Mouse (Mus musculus) adrenal gland, adult 18-20 months (tissue): ENCODE results near the gene Adamtsl4. TPM values are rescaled to one million over a fixed set of nuclear protein-coding genes. Genes with fewer than 3 reads are reported as not detected.
"Not testable (repeated sequence)": the region's sequence is repeated elsewhere in the genome, so short reads cannot be mapped to it uniquely, and the experiment has no call there.

ENCODE experiments used
- DNase-seq, 2 experiments: peaks; one replicate each; pipeline ENCODE4 v3.0.0; 2021 to 2022; ENCODE audit warnings: low spot score in 2 of 2
- total RNA-seq, 2 experiments: library from RNA; stranded (reverse); gene quantifications; 1 replicate in 1 of 2; 2 replicates in 1 of 2; pipeline ENCODE4 v1.2.3; 2021

The Adamtsl4 gene
- total RNA-seq, 2 experiments from 2014 or later = 8.6 to 10.1 TPM

DNA sequence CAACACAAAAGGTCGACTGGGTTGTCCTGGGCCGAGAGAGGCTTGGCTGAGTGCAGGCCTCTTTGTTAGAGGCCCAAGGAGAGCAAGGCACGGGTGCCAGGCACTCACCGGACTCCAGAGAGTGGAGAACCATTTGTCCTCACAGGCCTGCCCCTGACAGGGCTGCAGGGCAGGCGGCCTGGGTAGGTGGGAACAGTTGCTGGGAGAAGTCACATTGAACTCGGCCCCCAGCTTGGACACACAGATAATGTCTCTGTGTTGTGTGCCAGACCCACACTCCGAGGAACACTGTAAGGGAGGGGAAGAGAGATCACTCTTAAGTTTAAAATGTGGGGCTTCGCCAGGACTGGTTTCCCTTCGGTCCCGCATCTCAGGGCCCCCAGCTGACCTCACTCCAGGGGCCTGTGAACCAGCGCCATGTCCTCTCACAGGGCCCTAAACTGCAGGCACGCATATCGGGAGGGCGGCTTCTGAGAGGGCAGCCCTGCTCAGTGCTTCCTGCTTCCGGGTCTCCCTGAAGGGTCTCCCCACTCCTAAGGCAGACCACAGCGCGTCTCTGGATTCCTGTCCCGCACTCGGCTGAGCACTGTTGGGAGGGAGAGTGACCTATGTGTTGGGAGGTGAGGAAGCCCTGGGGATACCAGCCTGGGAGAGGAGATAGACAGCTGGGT, 10.2 kb downstream of the Adamtsl4 start:
- no peak for DNase-seq

- peak; percentile 79 to 83 for DNase-seq
Observed at GRCm38 (mm10) chr3:95676745-95677419, 10.8 kb downstream of the Adamtsl4 start.

DNA sequence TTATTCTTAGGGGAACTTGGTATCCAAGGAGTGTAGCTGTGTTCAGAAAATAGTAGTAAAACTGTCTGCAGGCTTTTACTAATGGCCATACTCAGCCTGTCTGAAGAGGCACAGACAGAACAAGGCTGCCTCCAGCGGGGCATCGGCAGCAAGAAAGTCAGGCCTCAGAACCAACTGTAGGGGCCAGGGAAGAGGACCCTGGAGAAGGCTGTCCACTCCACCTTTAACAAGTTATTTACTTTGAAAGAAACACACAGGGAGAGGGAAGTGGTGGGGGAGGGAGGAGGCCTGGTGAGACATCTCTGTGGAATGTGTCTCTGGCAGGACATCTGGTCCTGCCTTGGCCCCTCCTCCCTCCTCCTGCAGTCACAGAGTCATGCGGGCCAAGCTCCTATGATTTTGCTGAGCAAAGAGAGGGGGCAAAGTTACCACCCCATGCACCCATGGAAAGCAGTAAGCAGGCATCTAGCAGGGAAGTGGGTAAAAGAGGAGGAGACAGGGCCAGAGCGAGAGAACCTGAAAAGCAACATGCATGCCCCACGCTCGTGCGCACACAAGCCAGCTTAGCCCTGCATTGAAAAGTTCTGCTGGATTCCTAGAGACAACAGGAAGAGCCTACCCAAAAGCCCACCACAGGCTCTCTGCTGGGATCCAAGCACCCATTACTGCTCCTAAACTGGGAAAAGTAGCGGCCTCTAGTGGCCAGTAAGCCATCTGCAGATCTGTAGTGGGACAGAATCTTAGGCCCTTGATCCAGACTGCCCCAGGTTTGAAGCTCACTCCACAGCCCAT, 12.2 kb downstream of the Adamtsl4 start:
- DNase-seq = peak; percentile 66 to 68

DNA sequence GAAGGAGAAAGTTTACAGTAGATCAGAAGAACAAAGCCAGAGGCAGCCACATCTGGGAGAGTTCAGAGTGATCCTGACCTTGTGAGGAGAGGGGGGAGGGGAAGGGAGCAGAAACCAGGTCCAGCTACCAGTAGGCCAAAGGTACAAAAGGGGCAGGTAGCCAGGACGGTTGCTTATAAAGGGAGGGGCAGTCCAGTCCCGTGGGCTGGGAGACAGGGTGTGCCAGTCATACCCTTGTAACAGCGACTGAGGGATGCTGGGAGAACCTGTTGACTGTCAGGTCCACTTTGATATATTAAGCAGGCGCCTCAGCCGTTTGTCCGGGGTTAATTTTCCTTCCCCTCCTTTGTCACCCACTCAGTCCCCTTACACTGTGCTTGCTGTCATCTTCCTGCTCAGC, 12.9 kb downstream of the Adamtsl4 start:
- no peak for DNase-seq

DNA sequence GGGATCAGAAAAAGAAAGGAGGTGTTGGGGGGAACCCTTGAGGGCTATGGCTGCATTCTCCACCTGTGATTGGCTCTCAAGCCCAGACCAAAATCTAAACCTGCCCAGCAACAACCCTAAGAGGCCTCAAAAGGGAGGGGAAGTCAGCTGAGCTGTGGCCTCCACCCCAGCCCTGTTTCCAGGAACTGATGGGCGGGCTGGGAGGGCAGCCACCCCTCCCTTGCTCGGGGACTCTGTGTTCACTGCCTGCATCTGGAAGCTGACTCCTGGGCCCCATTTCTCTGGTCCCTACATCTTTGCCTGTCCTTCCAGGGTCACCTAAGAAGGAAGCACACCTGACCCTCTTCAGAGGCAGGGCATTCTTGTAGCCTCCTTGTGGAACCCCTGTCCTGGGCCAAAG, 13.5 kb downstream of the Adamtsl4 start:
- peak; percentile 55 to 60 for DNase-seq

DNA sequence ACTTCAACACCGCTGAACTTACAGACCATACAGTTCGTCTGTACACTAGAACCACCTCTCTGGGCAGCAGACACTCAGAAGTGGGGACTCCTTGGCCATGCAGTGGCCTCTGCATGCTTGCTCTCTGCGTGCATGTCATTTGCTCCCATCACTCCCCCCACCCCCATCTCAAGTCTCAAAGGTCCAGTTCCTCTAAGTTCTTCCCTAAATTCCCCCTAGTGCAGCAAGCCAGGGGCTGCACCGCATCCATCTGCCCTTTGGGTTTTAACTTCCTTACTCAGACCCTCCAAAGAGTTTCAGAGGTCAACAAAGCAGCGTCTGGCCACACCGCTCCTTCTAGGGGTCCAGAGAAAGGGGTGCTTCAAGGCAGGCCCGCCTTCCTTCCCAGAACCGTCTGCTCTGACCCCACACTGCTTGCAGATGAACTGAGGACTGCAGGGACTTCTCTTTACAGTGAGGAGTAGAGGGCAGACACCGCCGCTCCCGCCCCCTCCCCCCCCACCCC, 14.0 kb downstream of the Adamtsl4 start:
- DNase-seq = peak in 1 of 2 experiments; percentile 44

DNA sequence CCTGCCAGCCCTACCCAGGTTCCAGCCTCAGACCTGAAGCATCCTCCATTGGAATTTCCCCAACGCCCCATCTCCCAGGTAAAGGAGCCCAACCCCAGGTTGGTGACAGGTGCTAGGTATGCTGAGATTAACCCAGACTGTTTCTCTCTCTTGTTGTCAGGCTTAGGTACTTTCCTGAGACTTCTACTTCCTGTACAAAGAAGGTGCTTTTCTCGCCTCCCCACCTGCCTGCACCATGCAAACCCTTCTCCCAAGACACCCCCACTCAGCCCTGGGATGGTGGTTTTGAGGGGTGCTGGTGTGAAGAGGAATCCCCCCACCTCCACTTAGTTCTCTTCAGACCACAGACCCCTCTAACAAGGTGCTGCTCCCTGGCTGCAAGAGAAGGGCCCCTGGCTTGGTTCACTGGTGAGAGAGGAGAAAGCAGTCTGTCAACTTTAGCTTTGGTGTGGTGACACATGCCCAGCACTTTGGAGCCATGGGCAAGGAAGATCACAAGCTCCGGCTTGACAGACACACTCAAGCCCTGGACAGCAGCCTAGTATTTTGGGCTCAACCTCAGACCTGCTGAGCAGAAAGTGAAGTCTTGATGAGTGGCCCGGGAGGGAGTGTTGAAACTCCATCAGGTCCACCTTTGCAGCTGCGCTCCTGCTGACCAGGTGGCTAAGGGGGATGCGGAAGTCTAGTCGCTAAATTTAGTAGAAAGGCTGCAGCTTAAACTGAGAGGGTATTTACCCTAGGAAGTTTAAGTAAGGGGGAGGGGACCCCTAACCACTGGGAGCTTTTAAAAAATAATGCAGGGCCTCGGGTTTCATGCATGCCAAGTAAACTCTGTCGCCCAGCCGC, 14.6 kb downstream of the Adamtsl4 start:
- no peak for DNase-seq

DNA sequence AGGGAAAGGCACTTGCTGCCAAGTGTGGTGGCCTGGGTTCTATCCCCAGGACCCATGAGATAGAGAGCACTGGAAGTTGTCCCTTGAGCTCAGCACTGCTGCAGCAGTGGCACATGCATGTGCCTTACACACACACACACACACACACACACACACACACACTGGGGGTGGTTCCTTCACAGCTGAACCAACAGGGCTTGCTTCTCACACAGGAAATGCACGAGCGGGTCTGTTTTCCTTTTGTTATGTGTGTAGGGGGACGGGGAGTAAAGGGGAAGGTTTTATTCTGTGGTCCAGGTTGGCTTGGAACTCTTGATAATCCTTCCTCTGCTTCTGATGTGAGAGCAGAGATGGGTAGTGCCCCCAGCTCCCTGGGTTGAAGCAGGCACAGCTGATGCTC, 15.3 kb downstream of the Adamtsl4 start:
- no peak for DNase-seq

DNA sequence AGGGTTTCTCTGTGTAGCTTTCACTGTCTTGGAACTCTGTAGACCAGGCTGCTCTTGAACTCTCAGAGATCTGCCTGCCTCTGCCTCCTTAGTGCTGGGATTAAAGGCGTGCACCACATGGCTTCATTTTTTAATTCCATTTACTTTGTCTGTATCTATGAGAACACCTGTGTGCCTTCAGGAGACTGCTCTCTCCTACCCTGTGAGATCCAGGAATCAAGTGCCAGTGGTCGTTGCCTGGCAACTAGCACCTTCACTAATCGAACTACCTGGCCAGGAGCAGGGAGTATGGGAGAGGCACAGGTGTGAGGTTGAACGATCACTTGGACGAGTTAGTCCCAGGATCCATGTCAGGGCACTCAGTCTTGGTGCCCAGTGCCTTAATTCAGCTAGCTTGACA, 16.5 kb downstream of the Adamtsl4 start:
- no peak for DNase-seq

DNA sequence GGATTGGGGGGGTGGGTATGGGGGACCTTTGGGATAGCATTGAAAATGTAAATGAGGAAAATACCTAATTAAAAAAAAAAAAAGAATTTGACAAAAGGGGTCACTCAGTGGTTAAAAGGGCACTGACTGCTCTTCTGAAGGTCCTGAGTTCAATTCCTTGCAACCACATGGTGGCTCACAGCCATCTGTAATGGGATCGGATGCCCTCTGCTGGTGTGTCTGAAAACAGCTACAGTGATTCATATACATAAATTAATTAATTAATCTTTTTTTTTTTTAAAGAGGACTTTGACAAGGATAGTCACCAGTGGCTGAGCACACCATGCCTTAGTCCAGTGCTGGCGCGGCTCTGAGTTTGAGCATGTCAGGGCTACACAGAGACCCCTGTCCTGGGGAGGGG, 17.3 kb downstream of the Adamtsl4 start:
- DNase-seq = not testable (repeated sequence)

GRCm38 (mm10) chr3:95669309-95669665, 18.4 kb downstream of the Adamtsl4 start:
- DNase-seq = no peak

- no peak for DNase-seq
Observed at GRCm38 (mm10) chr3:95668589-95669308, 19.0 kb downstream of the Adamtsl4 start.

DNA sequence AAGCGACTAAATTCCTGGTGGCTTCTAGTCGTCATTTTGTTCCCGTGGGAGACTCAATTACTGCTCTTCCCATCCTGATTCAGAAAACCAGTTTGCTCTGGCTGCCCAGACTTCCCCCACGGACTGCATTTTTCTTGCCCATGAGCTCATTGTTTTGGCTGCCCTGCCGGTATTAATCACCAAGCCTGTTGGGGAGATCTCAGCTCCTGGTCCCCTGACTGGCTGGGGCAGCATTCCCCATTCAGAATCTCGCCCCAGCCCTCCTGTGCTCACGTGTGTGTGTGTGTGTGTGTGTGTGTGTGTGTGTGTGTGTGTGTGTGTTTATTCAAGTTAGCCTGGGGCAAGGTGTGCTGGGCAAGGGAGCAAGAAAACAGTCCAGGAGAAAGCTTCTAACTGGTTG, 19.7 kb downstream of the Adamtsl4 start:
- DNase-seq = peak; percentile 45 to 53

GRCm38 (mm10) chr3:95667521-95667920, 20.2 kb downstream of the Adamtsl4 start:
- DNase-seq = no peak

- DNase-seq = peak; percentile 58 to 64
Observed at GRCm38 (mm10) chr3:95666124-95666844, 21.4 kb downstream of the Adamtsl4 start.

DNA sequence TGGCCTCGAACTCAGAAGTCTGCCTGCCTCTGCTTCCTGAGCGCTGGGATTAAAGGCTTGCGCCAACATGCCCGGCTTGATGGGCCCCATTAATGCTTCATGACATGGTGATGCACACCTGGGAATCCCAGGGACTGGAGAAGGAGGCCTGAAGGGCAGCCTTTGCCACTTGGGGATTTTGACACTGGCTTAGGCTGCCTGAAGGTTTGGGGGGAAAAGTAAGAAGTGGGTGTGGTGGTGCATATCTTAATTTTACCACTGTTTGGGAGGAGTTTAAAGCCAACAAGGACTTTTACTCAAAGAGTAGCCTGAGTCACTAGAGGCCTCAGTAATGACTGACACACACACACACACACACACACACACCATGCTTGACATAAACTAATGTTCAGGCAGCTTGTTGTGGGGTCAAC, 22.8 kb downstream of the Adamtsl4 start:
- no peak for DNase-seq

- peak in 1 of 2 experiments; percentile 46 for DNase-seq
Observed at GRCm38 (mm10) chr3:95663969-95664608, 23.6 kb downstream of the Adamtsl4 start.

GRCm38 (mm10) chr3:95663486-95663885, 24.2 kb downstream of the Adamtsl4 start:
- no peak for DNase-seq
